Mouse (Mus musculus) gastrocnemius, postnatal 4 days (tissue): ENCODE results near the gene Gm6803. TPM values are rescaled to one million over a fixed set of nuclear protein-coding genes. Genes with fewer than 3 reads are reported as not detected.
"Not testable (repeated sequence)": the region's sequence is repeated elsewhere in the genome, so short reads cannot be mapped to it uniquely, and the experiment has no call there.

Experiments used
- DNase-seq, 2 experiments: peaks; one replicate each; pipeline ENCODE4 v3.0.0; 2021 to 2022; ENCODE audit warnings: low spot score in 2 of 2, mixed read lengths in 2 of 2
- long read RNA-seq, 2 experiments: library from polyadenylated mRNA; stranded (forward); transcript quantifications; one replicate each; pipeline ENCODE4 v2.0.0; 2021
- total RNA-seq, 2 experiments: library from RNA; stranded (reverse); gene quantifications; 2 replicates each; pipeline ENCODE4 v1.2.3; 2021

Gm6803 gene
- not detected for total RNA-seq
- long read RNA-seq, experiment 1: 0 reads
- long read RNA-seq, experiment 2: 0 reads

GRCm38 (mm10) chr12:88018671-88019070 lies at the start of gene Gm6803:
TSS of gene Gm6803 (minus strand) at chr12:88018771.
- not testable (repeated sequence) for DNase-seq

DNA sequence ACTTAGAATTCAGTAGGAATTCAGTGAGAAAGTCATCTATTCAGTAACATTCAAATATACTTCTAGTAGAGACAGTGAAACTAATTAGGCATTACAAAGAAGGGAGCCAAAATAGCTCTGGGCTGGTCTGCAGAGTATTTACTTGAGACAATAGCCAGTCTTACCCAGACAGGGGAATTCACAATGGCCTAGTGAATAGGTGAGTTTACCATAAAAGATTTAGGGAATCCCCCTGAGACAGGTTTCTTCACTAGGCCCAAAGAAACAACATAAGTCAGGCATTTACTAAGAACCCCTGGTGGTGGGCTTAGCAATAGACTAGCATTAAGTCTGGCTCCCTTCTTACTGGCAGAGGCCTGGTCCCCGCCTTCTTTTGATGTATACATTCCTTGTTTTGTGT lies 26.7 kb upstream of the Gm6803 start:
- DNase-seq: not testable (repeated sequence)

DNA sequence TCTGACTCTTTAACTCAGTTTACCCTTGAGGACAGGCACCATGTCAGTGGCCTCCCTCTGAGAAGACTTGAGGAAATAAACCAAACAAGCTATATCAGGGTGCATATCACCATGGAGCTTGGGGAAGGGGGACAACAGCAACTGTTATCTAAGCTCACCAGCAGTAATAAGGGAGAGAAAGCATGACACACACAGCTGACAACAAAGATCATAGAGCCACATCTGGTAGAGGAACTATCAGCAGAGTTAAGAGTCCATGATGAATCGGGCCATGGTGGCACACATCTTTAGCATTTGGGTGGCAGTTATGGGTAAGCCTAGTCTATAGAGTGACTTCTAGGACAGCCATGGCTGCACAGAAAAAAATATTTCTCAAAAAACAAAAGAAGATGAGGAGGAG lies 21.1 kb upstream of the Gm6803 start:
- not testable (repeated sequence) for DNase-seq

GRCm38 (mm10) chr12:88039062-88039461 lies 20.5 kb upstream of the Gm6803 start:
- not testable (repeated sequence) for DNase-seq

DNA sequence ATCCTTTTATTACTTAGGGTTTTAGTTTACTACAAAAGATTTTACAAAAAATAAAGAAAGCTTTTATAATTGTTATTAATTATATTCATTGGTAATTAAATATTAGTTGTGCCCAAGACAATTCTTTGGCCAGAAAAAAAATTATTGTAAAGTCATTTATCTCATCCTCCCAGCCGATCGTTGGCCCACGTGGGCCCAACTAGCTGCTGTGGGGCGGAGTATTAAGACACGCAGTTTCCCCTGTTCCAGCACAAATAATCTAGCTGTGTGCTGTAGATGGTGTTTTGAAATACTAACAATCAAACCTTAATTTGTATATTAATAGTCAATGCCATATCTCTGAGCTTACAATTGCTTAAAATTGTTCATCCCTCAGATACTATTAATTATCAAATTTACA lies 13.7 kb upstream of the Gm6803 start:
- DNase-seq: not testable (repeated sequence)

- DNase-seq: not testable (repeated sequence)
Measured at GRCm38 (mm10) chr12:88026704-88027103, 8.1 kb upstream of the Gm6803 start, which contains the start of gene Gm2056. TSS of gene Gm2056 (plus strand) at chr12:88027004.

DNA sequence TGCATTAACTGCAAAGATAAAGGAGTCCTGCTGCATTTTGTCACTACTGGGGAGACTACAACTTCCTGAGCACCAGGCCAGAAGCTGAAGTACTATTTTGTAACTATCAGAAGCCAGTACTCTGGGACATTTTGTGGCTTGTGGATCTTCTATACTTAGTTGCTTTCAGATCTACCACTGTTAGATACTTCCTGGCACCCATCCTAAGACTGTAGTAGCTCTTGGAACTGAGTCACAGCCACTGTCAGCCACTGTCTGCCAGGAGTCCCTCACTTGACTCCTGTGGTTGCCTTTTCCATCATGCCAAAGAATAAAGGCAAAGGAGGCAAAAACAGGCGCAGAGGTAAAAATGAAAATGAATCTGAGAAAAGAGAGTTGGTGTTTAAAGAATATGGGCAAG lies 7.0 kb downstream of the Gm6803 start, which contains the start of gene Gm2075:
Gm2075 (plus strand) TSS at position 301 of the 400 bp plus-strand sequence.
- not testable (repeated sequence) for DNase-seq

DNA sequence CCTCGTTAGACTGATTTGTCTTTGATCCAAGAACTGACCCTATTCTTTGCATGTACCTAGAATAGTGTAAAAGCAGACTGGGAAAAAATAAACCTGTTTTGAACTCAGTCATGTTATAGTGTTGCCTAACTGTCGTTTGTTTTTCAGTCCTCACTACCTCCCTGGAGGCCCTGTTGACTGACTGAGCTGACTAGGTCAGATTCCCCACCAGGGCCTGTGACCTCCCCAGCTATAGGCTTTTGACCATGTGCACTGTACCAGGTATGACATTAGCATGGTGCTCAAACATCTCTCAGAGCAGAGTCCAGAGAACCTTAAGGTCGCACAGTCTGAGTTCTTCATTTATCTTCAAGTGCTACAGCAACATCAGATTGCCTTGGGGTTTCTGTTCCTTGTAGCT lies 14.5 kb downstream of the Gm6803 start:
- DNase-seq: not testable (repeated sequence)

- not testable (repeated sequence) for DNase-seq
Measured at GRCm38 (mm10) chr12:87984000-87984399, 34.6 kb downstream of the Gm6803 start.

Other genes starting within 250 kb of the Gm6803 start
- gene Gm21319, start 243.0 kb downstream of the Gm6803 start, total RNA-seq: not detected
- not detected for gene Gm21936, start 223.3 kb downstream of the Gm6803 start, total RNA-seq
- not detected for gene BB287469, start 202.2 kb downstream of the Gm6803 start, total RNA-seq
- gene Gm2001, start 176.4 kb downstream of the Gm6803 start, total RNA-seq: not detected
- gene Gm2016, start 144.7 kb downstream of the Gm6803 start, total RNA-seq: not detected
- not detected for gene Gm2022, start 123.4 kb downstream of the Gm6803 start, total RNA-seq
- not detected for gene Gm2035, start 98.9 kb downstream of the Gm6803 start, total RNA-seq
- not detected for gene Gm2042, start 64.7 kb downstream of the Gm6803 start, total RNA-seq
- not detected for gene Gm2075, start 6.9 kb downstream of the Gm6803 start, total RNA-seq
- not detected for gene Gm2056, start 8.2 kb upstream of the Gm6803 start, total RNA-seq
- gene Gm16368, start 64.9 kb upstream of the Gm6803 start, total RNA-seq: not detected
- gene Gm10436, start 163.3 kb upstream of the Gm6803 start, total RNA-seq: not detected
- gene Gm8332, start 231.3 kb upstream of the Gm6803 start, total RNA-seq: not detected